Mouse (Mus musculus) gastrocnemius, adult 18-20 months (tissue): ENCODE measurements around the gene Heatr1. TPM values are rescaled to one million over a fixed set of nuclear protein-coding genes. Genes with fewer than 3 reads are reported as not detected.

ENCODE experiments used
- DNase-seq: peaks from one replicate; pipeline ENCODE4 v3.0.0; 2021; ENCODE audit warnings: low spot score
- long read RNA-seq, 2 experiments: library from polyadenylated mRNA; stranded (forward); transcript quantifications; one replicate each; pipeline ENCODE4 v2.0.0; 2021
- total RNA-seq, 2 experiments: library from RNA; stranded (reverse); gene quantifications; 2 replicates each; pipeline ENCODE4 v1.2.3; 2021

The Heatr1 gene
- 10 to 100 TPM; 13.8 to 18.1 TPM for total RNA-seq
- long read RNA-seq, experiment 1, full-length matches to known transcripts: 9 of 14 reads
- long read RNA-seq, experiment 1, partial matches to known transcripts: 2 of 14 reads
- long read RNA-seq, experiment 1, other reads (novel, unspliced or antisense): 3 of 14 reads
- long read RNA-seq, experiment 2, full-length matches to known transcripts: 6 of 6 reads
- long read RNA-seq, experiment 2, partial matches to known transcripts: 0 of 6 reads
- long read RNA-seq, experiment 2, other reads (novel, unspliced or antisense): 0 of 6 reads

- peak; percentile 97 for DNase-seq
Measured at GRCm38 (mm10) chr13:12394609-12395505, at the start of gene Heatr1. Heatr1 (plus strand) TSS chr13:12395027.

- no peak for DNase-seq
Measured at GRCm38 (mm10) chr13:12346837-12347236, 48.0 kb upstream of the Heatr1 start.

- no peak for DNase-seq
Measured at GRCm38 (mm10) chr13:12349197-12349824, 45.5 kb upstream of the Heatr1 start.

- DNase-seq: no peak
Measured at GRCm38 (mm10) chr13:12356184-12356583, 38.6 kb upstream of the Heatr1 start.

GRCm38 (mm10) chr13:12357554-12357953, 37.3 kb upstream of the Heatr1 start:
- peak; percentile 24 for DNase-seq

GRCm38 (mm10) chr13:12361486-12361885, 33.3 kb upstream of the Heatr1 start:
- DNase-seq: no peak

GRCm38 (mm10) chr13:12369041-12369621, 25.7 kb upstream of the Heatr1 start:
- DNase-seq: peak; percentile 67

- peak; percentile 82 for DNase-seq
Measured at GRCm38 (mm10) chr13:12369930-12370329, 24.9 kb upstream of the Heatr1 start.

GRCm38 (mm10) chr13:12372755-12373154, 22.1 kb upstream of the Heatr1 start:
- no peak for DNase-seq

GRCm38 (mm10) chr13:12376778-12377177, 18.0 kb upstream of the Heatr1 start:
- DNase-seq: no peak

- DNase-seq: no peak
Measured at GRCm38 (mm10) chr13:12384796-12385195, 10.0 kb upstream of the Heatr1 start.

GRCm38 (mm10) chr13:12386286-12386685, 8.5 kb upstream of the Heatr1 start:
- peak; percentile 30 for DNase-seq

GRCm38 (mm10) chr13:12395571-12395970, 744 bp downstream of the Heatr1 start:
- DNase-seq: peak; percentile 9

GRCm38 (mm10) chr13:12408343-12409066, 13.7 kb downstream of the Heatr1 start:
- peak; percentile 32 for DNase-seq

- peak; percentile 6 for DNase-seq
Measured at GRCm38 (mm10) chr13:12412016-12412415, 17.2 kb downstream of the Heatr1 start.

GRCm38 (mm10) chr13:12420596-12420995, 25.8 kb downstream of the Heatr1 start:
- DNase-seq: no peak

GRCm38 (mm10) chr13:12428556-12428955, 33.7 kb downstream of the Heatr1 start:
- DNase-seq: no peak

GRCm38 (mm10) chr13:12433843-12434242, 39.0 kb downstream of the Heatr1 start:
- DNase-seq: no peak

- no peak for DNase-seq
Measured at GRCm38 (mm10) chr13:12439586-12439985, 44.8 kb downstream of the Heatr1 start.

GRCm38 (mm10) chr13:12440813-12441212, 46.0 kb downstream of the Heatr1 start:
- DNase-seq: no peak

GRCm38 (mm10) chr13:12442008-12442587, 47.3 kb downstream of the Heatr1 start:
- DNase-seq: peak; percentile 8
